Mouse (Mus musculus): ENCODE measurements around the gene Ccdc87.

- TF ChIP-seq CTCF (IDR thresholded peaks at IDR 0.05) = peak; percentile 11; the same call in 1 of the 2 replicates
- no peak for TF ChIP-seq EP300 (IDR thresholded peaks at IDR 0.05)
Measured at GRCm38 (mm10) chr19:4878405-4879323, 39.5 kb downstream of the Ccdc87 start, which contains the start of gene Zdhhc24.
